Mouse (Mus musculus) left cerebral cortex, adult 8-10 months (tissue): ENCODE measurements around the gene Slc13a2. TPM values are rescaled to one million over a fixed set of nuclear protein-coding genes. Genes with fewer than 3 reads are reported as not detected.

ENCODE experiments used
- DNase-seq, 2 experiments: peaks; one replicate each; pipeline ENCODE4 v3.0.0; 2022; ENCODE audit warnings: low spot score in 2 of 2
- total RNA-seq, 4 experiments: library from RNA; stranded (reverse); gene quantifications; 2 replicates each; pipeline ENCODE4 v1.2.4; 2022

Gene Slc13a2
- total RNA-seq, 4 experiments from 2014 or later: not detected

DNA sequence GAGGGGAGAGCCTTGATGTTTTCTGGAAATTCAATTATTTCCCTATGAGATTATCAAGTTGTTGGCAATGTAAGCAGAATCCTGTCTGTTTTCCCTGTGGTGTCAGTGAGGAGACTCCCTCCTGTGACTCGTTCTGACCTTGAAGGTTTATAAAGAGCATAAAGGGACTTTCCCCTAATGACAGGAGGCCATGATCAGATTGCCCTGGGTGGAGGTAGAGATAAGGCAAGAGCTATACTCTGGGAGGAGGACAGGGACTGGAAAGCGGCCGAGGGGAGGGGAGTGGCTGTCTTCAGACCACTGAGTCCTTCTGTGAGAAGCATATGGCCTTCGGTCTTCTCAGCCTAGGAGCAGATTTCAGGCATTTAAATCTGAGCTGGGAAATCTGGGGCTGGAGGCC is 12.0 kb upstream of the Slc13a2 start:
- no peak for DNase-seq

DNA sequence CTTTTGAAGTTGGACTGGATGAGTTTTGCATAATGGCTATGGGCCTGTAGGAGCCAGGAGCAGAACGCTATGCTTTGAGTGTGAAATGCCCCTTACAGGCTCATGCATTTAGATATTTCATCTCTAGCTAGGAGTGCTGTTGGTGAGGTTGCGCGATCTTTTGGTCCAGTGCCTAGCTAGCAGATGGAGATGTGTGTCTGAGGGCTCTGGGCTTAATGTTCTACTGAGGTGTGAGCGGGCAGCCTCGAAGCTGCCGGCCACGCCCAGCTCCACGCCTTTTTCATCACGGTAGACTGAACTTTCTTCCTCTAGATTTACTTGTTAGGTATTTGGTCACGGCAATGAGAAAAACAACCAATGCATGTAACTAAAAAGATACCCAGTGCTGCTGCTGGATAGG is 9.2 kb upstream of the Slc13a2 start:
- DNase-seq: no peak

DNA sequence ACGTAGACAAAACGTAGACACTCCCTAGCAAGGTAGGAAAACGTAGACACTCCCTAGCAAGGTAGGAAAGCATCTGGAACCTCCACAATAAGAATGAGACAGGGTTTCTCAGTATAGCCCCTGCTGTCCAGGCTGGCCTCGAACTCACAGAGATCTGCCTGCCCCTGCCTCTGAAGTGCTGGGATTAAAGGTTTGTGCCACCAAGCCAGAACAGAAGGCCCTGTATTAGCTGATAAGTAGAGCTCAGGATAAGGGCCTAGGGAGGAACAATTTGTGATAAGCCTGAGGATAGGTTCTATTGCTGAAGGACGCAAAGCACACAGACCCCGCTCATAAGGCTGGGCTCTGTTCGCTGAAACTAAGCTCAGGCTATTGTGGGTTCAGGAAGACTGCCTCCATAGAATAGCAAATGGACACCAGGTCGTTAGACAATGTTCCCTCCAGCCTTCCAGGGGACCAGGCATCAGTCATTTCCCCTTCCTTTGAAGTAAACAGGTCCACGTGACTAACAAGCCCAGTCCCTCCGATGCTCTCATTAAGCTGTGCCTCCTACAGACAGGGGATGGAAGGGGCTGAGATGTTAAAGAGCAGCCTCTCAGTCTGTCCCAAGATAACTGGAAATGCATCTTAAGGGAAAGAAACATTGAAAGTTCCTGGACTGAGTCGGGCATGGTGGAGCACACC is 8.3 kb upstream of the Slc13a2 start:
- DNase-seq: no peak

DNA sequence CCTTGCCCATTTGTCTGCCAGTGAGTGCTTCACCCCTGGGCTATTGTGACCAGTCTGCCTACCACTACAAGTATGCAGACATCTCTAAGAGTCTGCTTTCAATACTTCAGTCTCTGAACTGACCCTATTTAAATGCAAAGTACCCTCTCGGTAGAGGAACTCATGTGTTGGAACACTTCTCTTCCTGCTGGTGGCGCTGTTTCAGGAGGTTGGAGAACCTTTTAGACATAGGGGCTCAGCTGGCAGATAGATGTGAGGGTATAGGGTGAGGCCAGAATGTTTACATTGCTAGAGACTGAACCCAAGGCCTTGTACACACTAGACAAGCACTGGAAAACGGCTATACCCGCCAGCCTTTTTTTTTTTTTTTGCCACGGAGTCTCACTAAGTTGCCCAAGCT is 6.3 kb upstream of the Slc13a2 start:
- DNase-seq: no peak

DNA sequence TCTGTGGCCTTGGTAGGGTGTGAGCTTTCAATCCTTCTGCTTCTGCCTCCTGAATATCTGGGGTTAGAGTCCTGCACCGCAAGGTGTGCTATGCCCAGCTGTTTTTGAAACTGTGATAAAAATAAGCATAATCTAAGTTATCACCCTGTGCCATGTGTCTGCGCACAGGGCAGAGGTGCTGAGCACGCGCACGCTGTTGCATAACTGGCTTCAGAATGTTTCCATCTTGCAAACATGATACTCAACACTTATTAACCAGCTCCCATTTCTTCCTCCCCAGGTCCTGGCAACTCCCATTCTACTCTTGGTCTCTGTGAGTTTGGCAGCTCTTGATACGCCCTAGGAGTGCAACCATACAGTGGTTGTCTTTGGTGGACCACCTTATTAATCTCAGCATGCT is 5.6 kb upstream of the Slc13a2 start:
- DNase-seq: no peak

DNA sequence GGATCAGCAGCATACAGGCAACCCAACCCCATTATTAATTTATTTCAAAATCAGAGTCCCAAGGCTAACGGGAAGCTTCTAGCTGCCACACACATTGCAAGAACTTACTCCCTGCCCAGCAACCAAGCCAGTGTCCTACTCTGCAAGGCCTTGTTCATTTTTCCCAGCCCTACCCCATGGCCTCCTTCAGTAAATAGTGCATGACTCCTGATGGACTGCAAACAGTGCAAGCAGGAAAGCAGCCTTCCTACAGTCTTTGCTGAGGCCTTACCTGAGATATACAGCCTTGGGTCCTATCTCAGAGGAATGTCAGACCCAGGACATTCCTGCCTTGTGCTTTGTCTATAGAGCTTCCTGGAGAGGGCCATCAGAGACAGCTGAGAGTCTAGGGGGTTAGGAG is 3.6 kb upstream of the Slc13a2 start:
- DNase-seq: no peak

DNA sequence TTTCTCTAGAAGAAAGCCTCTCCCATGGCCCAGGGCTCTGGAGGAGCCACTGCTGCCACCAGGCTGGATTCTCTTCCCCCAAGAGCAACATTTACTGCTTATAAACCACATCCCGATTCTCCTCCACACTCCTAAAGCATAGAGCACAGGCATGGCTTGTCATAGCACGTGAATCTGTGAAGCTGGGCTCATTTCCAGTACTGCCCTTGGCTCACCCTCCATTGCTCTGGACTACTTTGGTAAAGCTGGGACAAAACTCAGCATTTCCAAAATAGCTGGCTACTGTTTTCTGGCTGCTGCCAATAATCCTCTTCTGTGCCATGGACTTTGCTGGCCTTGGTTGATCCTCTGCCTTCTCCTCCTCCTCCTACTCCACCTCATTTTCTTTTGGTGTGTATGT is 2.3 kb upstream of the Slc13a2 start:
- no peak for DNase-seq

DNA sequence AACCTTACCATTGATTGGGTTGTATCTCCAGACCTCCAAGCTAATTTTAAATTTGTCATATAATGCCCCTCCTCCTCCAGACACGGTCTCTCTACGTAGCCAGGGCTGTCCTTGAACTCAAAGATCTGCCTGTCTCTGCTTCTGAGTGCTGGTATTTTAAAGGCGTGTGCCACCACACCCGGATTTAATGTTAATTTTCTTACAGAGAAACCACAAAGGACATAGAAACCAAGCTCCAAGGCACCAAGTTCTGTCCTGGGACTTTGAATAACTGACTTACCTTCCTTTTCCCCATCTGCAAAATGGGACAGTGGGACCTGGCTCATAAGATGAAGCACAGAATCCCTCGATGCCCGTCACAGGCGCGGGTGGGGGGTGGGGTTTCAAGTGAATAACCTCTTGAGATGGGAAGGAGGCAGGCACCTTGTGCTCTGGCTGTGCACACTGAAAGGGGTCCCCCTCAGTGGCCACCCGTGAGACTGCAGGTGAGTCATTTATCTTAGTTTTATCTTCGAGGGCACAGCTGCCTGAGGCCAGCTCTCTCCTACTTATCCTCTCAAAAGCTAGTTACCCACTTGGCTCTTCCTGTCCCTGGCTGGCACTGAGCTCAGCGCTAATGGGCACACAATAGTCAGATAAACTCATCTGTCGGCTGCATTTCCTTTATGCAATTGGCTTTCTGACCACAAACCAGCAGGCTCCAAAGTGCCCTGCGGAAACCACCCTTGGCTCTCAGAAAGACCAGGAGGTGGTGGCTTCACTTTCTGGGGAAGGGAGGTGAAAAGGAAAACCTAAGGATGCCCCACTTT is 612 bp downstream of the Slc13a2 start:
- DNase-seq: no peak

DNA sequence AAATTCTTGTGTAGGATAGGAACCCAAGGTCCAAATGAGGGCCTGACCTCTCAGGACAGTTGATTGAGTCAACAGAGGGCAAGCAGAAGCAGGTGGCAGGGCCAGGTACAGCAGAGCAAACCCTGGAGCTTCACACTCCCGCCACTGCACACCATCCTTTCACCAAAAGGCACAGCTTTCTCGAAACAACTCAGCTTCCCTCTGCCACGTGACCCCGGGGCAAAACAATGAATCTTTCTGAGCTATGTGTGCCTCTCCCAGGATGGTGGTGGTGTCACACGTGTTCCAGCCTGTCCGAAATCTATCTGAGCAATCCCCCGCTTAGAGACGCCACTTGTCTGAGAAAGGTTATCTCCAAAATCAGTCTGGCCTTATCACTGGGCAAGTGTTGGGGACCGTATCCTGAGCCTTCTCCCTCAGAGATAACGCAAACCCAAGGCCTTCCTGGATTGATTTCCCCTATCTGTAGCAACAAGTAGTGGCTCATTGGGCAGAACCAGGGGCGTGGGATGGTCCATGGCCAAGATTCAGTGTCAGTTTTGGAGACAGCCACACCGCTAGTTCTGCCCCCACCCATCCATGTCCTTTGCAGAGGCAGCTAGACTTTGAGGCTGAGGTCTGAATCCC is 1.6 kb downstream of the Slc13a2 start:
- no peak for DNase-seq

DNA sequence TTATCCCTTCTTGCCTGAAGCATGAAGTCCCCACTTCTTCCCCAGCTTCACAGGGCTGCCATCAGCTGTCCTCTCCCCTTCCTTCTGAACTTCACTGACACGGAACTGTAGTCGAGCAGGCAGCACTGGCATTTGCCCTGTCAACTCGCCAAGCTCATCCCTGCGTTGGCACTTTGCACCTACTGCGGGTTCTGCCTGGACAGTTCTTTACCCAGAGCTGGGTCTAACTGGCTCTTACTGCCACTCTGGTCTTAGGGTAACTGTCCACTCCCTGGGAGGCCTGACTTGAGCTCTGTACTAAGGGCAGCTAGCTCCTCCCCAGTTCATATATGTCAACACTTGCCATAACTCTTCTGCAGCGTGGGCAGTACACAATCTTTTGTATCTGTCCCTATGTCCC is 5.2 kb downstream of the Slc13a2 start:
- DNase-seq: no peak

DNA sequence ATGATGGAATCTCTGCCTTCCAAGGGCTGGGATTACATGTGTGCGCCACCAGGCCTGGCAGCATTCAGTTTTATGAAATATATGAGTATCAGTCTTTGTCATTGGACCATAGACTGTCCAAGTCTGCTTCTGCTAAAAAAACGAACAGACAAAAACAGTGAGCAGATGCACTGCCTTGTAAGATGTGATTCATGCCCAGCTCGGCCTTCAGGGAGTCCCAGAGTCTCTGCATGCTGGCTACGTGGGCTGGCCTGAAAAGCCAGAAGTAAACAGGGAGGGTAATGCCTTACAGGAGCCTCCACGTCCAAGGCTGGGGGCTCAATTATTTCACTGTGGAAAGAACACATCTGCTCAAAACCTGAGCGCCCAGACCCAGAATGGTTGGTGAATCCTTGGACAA is 9.2 kb downstream of the Slc13a2 start:
- peak in 1 of 2 experiments; percentile 41 for DNase-seq

DNA sequence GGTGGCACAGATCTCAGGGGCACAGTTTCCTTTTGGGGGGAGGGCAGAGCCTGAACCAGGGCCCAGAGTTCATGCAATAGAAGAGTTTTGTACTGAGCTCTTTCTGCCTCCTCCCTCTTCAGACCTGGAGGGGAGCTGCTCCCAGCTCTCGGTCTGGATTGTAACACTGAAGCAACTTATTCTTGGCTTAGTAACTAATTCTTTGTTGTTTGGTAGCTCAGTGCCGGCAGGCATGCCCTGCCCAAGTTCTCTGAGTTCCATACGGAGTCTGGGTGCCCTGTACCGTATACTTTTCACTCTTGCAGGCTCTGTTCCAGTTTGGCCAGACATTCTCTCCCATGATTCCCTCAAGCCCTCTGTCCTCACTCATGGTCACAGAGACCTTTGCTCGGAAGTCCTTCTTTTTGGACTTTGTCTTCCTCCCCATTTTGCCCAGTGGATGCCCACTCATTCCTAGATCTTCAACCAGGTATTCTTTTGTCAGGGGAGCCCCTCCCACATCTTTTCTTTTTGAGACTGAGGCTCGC is 9.6 kb downstream of the Slc13a2 start:
- no peak for DNase-seq

DNA sequence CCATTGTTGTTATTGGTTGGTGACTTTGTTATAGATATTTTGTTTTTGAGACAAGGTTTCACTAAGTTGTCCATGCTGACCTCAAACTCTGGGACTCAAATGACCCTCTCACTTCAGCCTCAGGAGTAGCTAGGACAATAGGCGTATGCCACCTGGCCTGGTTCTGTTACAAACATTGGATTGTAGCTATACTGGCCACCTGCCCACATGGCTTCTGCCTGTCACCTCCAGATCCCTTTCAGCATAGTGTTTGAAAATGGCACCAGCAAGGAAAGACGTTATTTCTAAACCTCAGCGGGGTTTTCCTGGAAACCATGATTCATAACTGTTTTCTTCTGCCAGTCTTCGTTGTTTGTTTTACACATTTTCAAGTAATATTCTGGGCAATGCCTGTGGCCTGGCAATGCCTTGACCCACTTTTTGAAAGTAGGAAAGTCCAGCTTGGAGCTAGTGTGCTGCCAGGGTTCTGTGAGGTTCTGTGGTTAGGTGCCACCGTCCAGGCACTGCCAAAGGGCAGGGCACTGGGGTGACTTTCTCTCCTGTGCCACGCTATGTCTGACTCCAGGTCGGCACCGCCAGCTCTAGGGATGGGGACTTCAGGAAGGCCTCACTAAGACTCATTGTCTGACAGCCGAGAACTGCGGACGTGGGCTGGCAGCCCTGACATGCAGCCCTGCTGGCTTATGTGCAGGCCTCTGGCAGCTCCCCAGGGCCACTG is 10.3 kb downstream of the Slc13a2 start:
- DNase-seq: no peak

DNA sequence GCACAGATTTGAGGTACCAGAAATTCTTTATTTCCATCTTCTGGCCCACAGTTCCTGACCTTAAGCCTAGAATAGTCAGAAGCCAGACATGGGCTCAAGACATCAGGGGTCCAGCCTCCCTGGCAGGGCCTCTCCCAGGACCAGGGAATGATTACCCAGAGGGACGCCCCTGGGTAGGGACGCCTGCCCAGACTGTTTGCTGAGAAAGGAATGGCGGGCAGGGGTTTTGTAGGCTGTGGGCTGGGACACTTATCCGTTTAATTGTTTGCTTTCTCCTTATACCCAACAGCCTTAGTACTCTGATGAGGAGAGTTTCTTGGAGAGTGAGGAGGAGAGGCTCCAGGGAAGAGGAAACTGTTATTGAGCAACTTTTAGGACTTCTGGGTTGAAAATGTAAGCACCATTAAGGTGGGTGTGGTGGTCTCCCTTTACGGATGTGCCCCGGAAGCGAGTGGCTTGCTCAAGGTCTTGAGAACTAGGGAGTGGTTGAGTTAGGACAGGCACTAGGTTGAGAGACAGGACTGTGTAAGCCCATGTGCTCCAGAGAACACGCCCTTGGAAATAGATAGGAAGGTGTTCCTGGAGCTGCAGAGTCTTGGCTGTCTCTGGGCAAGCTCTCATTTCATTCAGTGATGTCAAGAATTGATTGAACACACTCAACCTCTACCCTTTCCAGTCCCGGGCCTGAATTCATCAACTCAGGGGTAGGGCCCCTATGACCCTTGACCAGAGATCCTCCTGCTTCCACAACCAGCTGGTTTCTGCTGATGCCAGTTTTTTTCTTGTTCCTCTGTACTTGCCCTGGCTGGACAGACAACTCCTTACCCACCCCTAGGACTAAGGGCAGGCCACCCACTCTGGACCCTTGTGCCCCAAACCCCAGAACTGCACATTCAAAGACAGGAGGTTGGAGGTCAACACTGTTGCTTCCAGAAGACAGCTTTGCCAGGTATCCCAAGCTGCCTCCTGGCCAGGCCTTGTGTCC is 13.5 kb downstream of the Slc13a2 start:
- no peak for DNase-seq

DNA sequence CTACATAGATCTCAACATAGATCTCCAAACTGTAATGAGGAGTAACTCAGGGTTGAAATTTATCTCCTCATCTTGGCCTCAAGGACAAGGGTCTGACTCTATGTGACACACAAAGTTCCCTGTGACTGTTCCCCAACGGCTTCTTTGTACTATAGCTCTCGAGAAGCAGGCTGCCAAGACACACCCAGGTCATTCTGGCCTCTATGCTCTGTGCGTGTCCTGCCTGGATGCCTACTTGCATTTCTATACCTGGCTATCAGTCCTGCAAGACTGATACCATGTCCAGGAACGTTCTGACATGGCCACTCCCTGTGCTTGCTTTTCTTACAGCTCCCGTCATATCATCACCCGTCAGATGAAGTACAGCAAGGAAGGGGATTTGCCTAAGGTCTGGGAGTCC is 20.0 kb downstream of the Slc13a2 start:
- no peak for DNase-seq

DNA sequence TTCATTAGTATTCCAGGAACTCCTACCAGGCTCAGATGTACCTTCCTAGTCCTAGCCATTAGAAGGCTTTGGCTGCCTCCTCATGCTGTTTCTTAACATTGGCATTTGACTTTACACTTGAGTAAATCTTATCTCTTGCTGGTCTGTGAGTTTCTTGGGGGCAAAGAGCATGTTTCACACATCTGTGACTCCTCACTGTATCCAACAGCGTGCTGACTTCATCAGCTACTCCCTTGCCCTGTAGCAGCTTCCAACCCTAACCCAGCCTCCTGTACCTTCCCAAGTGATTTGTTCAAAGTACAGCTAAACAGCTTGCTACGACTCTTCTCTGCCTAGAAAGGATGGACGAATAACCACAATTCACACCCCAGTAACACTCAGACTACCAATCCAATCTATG is 20.5 kb downstream of the Slc13a2 start:
- no peak for DNase-seq

DNA sequence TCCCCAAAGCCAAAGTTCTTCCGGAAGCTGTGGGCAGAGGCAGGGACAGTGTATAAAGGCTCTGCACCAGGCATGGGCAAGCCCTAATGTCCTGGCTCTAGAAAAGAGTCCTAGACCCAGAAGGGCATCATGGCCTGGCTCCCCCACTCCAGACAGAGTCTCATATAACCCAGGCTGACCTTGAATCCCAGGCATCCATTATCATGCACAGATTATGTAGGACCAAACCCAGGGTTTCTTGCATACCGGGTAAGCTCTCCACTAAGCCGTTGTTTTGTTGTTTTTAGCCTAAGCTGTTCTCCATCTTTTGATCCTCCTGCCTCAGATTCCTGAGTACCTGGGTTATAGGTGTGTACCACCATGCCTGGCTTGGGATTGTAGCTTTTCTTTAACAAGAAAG is 21.1 kb downstream of the Slc13a2 start:
- no peak for DNase-seq

DNA sequence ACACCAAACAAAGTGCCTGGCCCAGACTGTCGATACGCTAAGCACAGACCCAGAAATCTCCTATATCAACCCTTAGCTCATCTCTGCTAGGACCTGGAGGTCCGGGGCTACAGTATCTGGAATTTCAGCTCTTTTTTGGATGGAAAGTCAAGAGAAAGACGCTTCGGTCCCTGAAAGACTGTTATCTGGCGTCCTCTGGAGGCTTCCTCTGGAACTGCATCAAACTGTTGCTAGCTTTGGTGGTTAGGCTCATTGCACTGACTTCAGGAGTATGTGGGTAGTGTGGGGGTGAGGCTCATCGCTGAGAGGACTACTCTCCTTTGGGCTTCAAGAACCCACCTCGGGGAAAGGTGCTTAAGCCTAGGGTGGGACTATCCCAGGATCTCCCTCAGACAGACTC is 22.3 kb downstream of the Slc13a2 start:
- DNase-seq: peak; percentile 56 to 60

DNA sequence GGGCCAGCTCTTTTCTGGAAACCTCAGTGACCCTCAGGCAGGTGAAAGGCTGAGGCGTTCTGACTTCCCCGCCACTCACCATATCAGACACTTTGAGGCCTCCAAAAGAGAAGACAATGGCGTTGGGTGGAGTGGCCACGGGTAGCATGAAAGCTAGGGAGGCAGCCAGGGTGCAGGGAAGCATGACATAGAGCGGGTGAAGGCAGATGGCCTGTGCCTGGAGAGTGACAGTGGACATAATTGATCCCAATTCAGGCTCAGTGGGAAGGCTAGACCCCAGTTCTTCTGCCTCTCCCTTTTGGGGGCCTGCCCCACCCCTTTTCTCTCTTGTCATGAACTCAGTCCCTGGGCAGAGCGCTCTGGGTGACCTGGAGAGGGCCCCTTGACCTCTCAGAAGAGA is 23.8 kb downstream of the Slc13a2 start:
- no peak for DNase-seq

DNA sequence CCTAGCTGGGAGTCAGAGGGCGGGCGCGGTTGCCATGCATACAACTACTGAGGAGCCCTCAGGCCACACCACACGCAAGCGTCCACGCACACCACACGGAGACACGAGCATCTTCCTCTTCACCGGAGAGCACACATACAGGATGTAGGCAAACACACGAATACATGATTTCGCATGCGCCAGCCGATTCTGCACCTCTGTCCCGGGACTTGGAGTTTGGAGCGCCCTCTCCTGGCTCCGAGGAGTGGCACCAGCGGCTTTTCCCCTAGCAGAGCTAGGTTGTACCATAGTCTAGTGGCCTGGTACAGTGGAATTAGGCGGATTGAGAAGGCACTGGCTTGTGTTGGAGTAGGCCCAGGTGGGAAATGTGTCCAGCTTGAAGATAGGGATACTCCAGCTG is 24.6 kb downstream of the Slc13a2 start:
- no peak for DNase-seq

DNA sequence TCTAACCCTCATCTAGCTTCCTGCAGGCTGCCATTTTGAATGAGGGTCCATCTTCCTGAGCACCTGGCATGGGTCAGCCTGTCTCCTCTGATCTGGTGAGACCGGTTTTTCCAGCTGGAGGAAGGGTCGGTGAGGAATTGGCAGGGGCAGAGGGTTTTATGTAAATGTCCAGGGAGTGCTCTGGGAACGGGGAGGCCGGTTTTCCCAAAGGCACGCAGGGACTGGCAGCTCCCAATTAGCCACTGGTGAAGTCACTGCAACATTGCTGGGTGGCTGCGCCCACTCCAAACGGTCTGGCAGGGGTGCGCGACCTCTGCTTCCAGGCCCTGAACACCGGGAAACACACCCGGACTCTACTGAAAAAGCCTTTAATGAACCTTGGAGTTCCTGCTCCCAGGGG is 25.1 kb downstream of the Slc13a2 start:
- no peak for DNase-seq
